Mouse (Mus musculus) megakaryocyte, embryonic 14.5 days (primary cell): ENCODE measurements at regions not wholly inside any gene's neighbourhood (a gene's known extent, or its start where the extent isn't known, plus 50 kb on each side); places are given as distances from the start of the nearest gene placed in this dataset.

Experiments used
- FLI1 ChIP-seq: IDR thresholded peaks from 2 replicates; pipeline ENCODE4 v1.6.1; 2012; ENCODE audit warnings: low read length, inconsistent platforms, mixed read lengths
- GATA1 ChIP-seq: IDR thresholded peaks from 3 replicates; pipeline ENCODE4 v1.6.1; 2012; ENCODE audit warnings: mixed read lengths, low read length, inconsistent platforms, borderline replicate concordance

DNA sequence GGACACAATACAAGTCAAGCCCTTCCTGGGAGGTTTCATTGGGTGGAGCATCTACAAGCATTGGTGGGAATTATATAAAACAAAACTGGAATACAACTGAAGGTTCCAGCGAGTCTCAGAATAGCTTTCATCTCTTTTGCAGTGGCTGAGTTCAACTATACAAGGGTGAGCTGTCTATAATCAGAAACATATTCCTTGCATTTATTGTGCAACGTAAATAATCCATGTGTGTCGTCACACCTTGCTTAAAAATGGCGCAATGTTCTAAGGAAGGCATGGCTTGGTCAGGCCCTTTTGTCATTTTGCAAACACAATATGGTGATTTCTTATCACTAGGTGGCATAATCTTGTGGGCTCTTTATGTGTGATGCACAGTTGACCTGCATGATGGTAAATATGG, 320.8 kb upstream of the Sox11 start:
- no peak for TF ChIP-seq GATA1
- TF ChIP-seq FLI1, result no peak
